Mouse (Mus musculus) forebrain, embryonic 11.5 days (tissue): Measurements from ENCODE around the gene Tns4. TPM values are rescaled to one million over a fixed set of nuclear protein-coding genes. Genes with fewer than 3 reads are reported as not detected.

ENCODE experiments used
- ATAC-seq: fragments of 200-750 bp; cut with Nextera tagmentation; replicated peaks from 2 replicates; pipeline ENCODE4 v1.8.0; 2017; ENCODE audit warnings: moderate TSS enrichment; ENCODE audit not compliant: low FRiP score
- DNase-seq: peaks from one replicate; pipeline ENCODE4 v3.0.0-alpha.2; 2017; ENCODE audit warnings: low spot score
- H3K27ac ChIP-seq: fragments of 300-500 bp; sonication (generic); 2 replicates; pipeline ENCODE4 v1.5.1; 2014; ENCODE audit warnings: low read depth, low read length
- H3K27me3 ChIP-seq: fragments of 300-500 bp; sonication (generic); 2 replicates; pipeline ENCODE4 v1.6.1; 2014; ENCODE audit warnings: mild to moderate bottlenecking, low read length, mixed read lengths; ENCODE audit not compliant: control insufficient read depth, insufficient read depth
- H3K36me3 ChIP-seq: fragments of 300-500 bp; sonication (generic); 2 replicates; pipeline ENCODE4 v1.6.1; 2014; ENCODE audit warnings: mild to moderate bottlenecking, low read length, moderate library complexity, mixed read lengths; ENCODE audit not compliant: control insufficient read depth, insufficient read depth
- H3K4me1 ChIP-seq: fragments of 300-500 bp; sonication (generic); replicated peaks from 2 replicates; pipeline ENCODE4 v1.6.1; 2014; ENCODE audit warnings: low read length, mixed read lengths; ENCODE audit not compliant: control insufficient read depth, insufficient read depth
- H3K4me2 ChIP-seq: fragments of 300-500 bp; sonication (generic); 2 replicates; pipeline ENCODE4 v1.6.1; 2014; ENCODE audit warnings: low read depth, mild to moderate bottlenecking, low read length, moderate library complexity, mixed read lengths; ENCODE audit not compliant: severe bottlenecking
- H3K4me3 ChIP-seq: fragments of 300-500 bp; sonication (generic); 2 replicates; pipeline ENCODE4 v1.5.1; 2014; ENCODE audit warnings: low read depth, low read length
- H3K9ac ChIP-seq: fragments of 300-500 bp; sonication (generic); 2 replicates; pipeline ENCODE4 v1.6.1; 2014; ENCODE audit warnings: low read length
- H3K9me3 ChIP-seq: fragments of 300-500 bp; sonication (generic); 2 replicates; pipeline ENCODE4 v1.6.1; 2016; ENCODE audit warnings: low read length, mixed read lengths; ENCODE audit not compliant: control insufficient read depth
- WGBS: fragments of 180-500 bp; shearing (Covaris S2); extraction: QIAGEN DNeasy Blood & Tissue Kit; methylation state at CpG from one replicate; pipeline ENCODE4 v1.1.7; 2014; 5-methylcytosine and 5-hydroxymethylcytosine counted together
- polyA plus RNA-seq: library from polyadenylated mRNA; unstranded; fragments of >200 nt; fragmentation: Nextera tagmentation; extraction: Ambion mirVana; gene quantifications from 2 replicates; pipeline ENCODE4 v1.2.1, GENCODE M21; 2014

Tns4 gene
- polyA plus RNA-seq, 1 experiment from 2014 or later = 0.65 TPM

DNA sequence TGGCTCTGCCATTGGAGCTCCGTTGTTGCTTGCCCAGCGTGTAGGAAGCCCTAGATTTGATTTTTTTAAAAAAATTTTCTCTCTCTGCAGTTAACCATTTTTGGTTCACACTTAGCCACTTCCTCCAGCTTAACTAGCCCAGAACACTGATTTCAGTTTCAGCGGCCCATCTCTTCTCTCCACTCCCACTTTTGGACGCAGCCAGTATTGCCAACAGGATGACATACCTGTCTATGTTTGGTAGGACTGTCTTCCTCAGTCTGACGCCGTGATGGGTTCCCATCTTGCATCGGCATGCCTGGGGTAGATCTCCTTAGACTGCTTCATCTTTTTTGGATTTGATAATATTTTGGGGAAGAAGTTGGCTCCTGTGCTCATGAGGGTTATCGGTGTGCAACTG lies 1.3 kb upstream of the Tns4 start:
- H3K4me3 ChIP-seq = no peak overlapping the region
- H3K36me3 ChIP-seq = no peaks in the 10 kb centered on the region
- H3K27me3 ChIP-seq = no peaks in the 10 kb centered on the region
- no peak overlapping the region for H3K4me2 ChIP-seq
- no peaks in the 10 kb centered on the region for H3K4me1 ChIP-seq
- H3K9me3 ChIP-seq = no peaks in the 10 kb centered on the region
- no peak overlapping the region for H3K9ac ChIP-seq
- ATAC-seq (no peak), DNase-seq (no peak)
- H3K27ac ChIP-seq = no peak overlapping the region
- WGBS = 92% methylated on average over 8 of the region's 8 CpGs

DNA sequence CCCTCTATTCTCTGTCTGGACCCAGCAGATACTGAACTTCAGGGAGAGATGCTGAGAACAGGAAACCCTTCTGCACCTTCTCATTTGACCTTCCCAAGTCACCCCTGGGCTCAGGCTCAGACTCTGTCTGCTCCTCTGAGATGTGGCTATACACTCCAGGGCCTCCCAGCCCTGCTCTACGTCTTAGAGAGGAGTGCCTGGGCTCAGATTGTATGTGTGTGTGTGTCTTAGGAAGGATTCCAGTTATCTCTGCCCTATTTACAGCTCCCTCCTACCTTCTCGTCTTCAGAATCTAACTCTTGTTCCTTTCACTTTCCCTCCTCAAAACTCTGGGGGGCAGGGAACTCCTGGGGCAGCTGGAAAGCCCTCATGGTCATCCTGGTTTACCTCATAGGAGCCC lies 620 bp downstream of the Tns4 start:
- Histone ChIP-seq H3K9ac (no peak overlapping the region), H3K27me3 (no peaks in the 10 kb centered on the region), H3K4me1 (no peaks in the 10 kb centered on the region), H3K9me3 (no peaks in the 10 kb centered on the region), H3K27ac (no peak overlapping the region), H3K36me3 (no peaks in the 10 kb centered on the region), H3K4me3 (no peak overlapping the region), H3K4me2 (no peak overlapping the region)
- WGBS = 79% methylated on average over 2 of the region's 2 CpGs
- DNase-seq = no peak
- ATAC-seq = no peak

DNA sequence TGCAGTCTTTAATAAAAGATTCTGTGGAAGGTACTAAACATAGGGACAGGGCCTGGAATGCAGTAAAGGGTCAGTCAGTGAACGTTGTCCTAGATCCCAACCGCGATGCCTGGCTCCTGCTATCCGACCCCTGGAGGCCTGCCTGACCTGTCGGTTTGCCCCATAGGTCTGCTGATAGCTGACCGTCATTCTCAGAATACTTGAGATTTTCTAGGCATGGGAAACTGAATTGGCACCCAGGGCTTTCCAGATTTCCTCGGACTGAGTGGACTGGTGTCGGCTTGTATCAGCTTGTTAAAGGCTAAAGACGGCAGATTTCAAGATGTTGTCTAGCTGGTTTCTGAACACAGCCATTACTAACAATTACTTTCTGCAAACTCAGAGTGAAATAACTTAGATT lies 4.7 kb downstream of the Tns4 start:
- Histone ChIP-seq H3K4me3 (no peak overlapping the region), H3K27ac (no peak overlapping the region), H3K27me3 (no peaks in the 10 kb centered on the region), H3K9ac (no peak overlapping the region), H3K4me2 (no peak overlapping the region), H3K4me1 (0 out of 2 replicates have a peak, but pooled peaks cover 2% of the 10 kb centered on the region), H3K9me3 (no peaks in the 10 kb centered on the region), H3K36me3 (no peaks in the 10 kb centered on the region)
- 82% methylated on average over 9 of the region's 9 CpGs for WGBS
- no peak for DNase-seq
- ATAC-seq = no peak

DNA sequence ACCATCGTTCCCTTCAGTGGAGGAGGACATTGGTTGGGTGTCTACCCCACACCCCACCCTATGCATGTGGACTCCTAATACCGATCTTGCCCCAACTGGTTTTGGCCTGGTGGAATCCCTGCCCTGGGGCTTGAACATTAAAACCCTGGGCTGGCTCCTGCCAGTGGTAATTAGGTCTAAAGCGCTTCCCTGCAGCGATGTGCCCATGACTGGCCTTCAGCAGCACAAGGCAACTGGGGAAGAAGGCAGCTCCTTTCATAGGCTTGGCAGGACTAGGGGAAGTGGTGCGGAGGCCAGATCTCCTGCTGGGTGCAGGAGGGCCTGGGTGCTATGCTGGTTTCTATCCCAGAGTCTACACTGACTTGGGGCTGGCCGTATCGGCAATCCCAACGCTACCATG lies 5.6 kb downstream of the Tns4 start:
- H3K4me1 ChIP-seq = 0 out of 2 replicates have a peak, but pooled peaks cover 2% of the 10 kb centered on the region
- no peaks in the 10 kb centered on the region for H3K9me3 ChIP-seq
- 86% methylated on average over 8 of the region's 8 CpGs for WGBS
- no peaks in the 10 kb centered on the region for H3K36me3 ChIP-seq
- no peak overlapping the region for H3K4me2 ChIP-seq
- H3K4me3 ChIP-seq = no peak overlapping the region
- no peak for DNase-seq
- no peak overlapping the region for H3K27ac ChIP-seq
- no peak for ATAC-seq
- no peak overlapping the region for H3K9ac ChIP-seq
- no peaks in the 10 kb centered on the region for H3K27me3 ChIP-seq

DNA sequence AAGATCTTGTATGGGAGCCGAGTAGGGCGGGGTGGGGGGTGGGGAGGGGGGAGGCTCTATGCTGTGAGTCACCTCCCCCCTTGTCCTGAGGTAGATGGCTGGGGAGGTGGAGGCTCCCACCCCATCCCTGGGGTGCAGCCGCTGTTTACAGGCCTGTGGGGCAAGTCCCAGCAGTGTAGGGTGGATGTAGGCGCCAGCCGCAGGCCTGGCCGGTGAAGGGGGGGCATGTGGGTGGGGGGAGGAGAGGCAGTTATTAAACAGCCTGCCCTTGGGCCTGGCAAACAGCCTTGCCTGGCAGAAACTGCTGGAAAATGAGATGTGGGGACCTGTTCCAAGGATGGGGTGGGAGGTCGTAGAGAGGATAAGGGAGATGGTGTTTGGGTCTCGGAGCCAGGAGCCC lies 7.0 kb downstream of the Tns4 start:
- Histone ChIP-seq H3K4me1 (0 out of 2 replicates have a peak, but pooled peaks cover 2% of the 10 kb centered on the region), H3K4me3 (no peak overlapping the region), H3K9me3 (no peaks in the 10 kb centered on the region), H3K36me3 (no peaks in the 10 kb centered on the region), H3K4me2 (no peak overlapping the region), H3K27me3 (no peaks in the 10 kb centered on the region), H3K9ac (no peak overlapping the region), H3K27ac (no peak overlapping the region)
- 80% methylated on average over 8 of the region's 8 CpGs for WGBS
- DNase-seq (no peak), ATAC-seq (no peak)

DNA sequence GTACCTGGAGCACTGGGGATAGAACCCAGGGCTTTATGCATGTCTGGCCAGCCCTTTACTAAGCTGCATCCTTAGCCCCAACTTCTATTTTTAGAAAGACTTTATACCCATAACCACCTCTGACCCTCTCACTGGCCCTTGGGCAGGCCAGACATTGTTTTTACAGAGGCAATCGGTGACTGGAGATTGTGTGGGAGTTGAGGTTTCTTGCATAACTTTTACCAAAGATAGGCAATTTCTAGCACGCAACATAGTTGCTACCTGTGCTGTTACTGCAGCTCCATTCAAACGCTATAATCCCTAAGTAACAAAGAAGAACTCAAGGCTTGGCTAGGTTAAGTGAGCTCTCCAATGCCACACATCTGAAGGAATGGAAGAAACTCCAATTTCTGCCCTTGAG lies 7.5 kb downstream of the Tns4 start:
- DNase-seq (no peak), ATAC-seq (no peak)
- no peaks in the 10 kb centered on the region for H3K27me3 ChIP-seq
- H3K36me3 ChIP-seq = no peaks in the 10 kb centered on the region
- H3K4me3 ChIP-seq = no peak overlapping the region
- H3K27ac ChIP-seq = no peak overlapping the region
- no peak overlapping the region for H3K9ac ChIP-seq
- 76% methylated on average over 3 of the region's 3 CpGs for WGBS
- no peaks in the 10 kb centered on the region for H3K9me3 ChIP-seq
- no peak overlapping the region for H3K4me2 ChIP-seq
- H3K4me1 ChIP-seq = 0 out of 2 replicates have a peak, but pooled peaks cover 2% of the 10 kb centered on the region

DNA sequence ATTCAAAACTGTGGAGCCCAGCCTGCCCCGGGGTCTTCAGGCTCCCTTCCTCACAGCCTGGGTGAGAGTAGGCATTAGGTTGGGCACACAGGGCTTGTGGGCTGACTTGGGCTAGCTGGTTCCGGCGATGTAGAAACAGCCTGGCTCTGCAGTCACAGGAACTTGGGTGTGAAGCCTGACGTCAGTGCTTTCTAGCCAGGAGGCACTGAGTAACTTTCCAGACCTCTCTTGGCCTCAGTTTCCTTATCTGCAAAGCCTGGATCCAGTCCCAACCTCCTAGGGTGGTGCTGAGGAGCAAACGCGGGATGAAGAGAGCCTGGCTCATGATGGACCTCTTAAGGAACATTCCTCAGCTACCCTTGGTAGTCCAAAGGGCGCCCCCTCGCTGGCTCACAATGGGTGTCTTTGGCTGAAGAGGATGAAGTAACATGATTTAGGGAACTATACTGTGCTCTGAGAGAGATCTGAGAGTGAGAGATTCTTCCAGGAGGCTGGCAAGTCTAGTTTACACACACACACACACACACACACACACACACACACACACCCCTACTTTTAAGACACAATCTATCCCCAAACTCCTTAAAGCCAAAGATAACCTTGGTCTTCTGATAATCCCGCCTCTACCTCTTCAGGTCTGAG lies 8.1 kb downstream of the Tns4 start:
- H3K4me2 ChIP-seq = no peak overlapping the region
- no peak overlapping the region for H3K9ac ChIP-seq
- DNase-seq (no peak), ATAC-seq (no peak)
- H3K9me3 ChIP-seq = no peaks in the 10 kb centered on the region
- no peaks in the 10 kb centered on the region for H3K27me3 ChIP-seq
- no peaks in the 10 kb centered on the region for H3K36me3 ChIP-seq
- no peak overlapping the region for H3K27ac ChIP-seq
- 0 out of 2 replicates have a peak, but pooled peaks cover 2% of the 10 kb centered on the region for H3K4me1 ChIP-seq
- no peak overlapping the region for H3K4me3 ChIP-seq
- 91% methylated on average over 9 of the region's 9 CpGs for WGBS

DNA sequence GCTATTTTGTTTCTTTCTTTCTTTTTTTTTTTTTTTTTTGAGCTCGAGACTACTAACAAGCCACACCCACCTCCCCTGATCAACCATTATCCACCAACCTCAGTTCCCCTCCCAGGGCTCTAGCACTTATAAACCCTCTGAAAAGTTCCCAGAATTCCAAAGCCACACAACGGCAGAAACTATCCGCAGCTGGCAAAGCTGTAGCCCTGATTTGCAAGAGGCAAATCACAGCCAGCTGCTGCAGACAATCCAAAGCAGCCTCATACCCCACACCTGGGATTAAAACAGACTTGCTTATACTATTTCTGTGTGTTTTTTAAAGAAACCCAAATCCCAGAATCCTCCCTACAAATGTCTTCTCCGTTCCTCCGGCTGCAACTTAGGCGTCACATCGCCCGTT lies 11.2 kb downstream of the Tns4 start:
- 84% methylated on average over 8 of the region's 8 CpGs for WGBS

DNA sequence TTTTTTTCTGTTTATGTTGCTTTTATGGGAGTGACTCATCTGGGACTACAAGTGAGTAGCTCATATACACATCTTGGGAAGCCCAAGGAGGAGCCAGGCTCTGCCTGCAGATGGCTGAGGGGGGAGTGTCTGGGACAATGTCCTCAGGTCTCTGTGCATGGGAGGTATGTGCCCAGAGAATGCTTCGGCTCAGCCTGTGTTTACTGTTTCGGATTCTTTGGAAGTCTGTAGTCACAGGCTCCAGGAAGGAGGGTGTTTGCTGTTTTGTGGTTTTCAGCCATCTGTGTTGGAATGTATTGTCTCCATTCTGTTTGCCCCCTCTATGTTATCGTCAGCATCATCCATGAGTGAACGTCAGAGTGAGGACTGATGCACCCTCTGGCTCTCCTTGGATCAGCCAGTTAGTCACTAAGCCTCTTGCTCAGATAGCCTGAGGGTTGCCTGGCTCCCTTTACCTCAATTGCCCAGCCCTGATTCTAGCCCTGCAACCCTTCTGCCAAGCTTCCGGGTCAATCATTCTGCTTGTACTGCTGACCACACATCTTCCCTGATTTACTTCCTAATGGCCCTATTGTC lies 12.3 kb downstream of the Tns4 start:
- Histone ChIP-seq H3K36me3 (no peaks in the 10 kb centered on the region), H3K9ac (no peak overlapping the region), H3K4me3 (no peak overlapping the region), H3K27ac (no peak overlapping the region), H3K4me2 (no peak overlapping the region), H3K9me3 (no peaks in the 10 kb centered on the region), H3K27me3 (no peaks in the 10 kb centered on the region), H3K4me1 (0 out of 2 replicates have a peak, but pooled peaks cover 2% of the 10 kb centered on the region)
- DNase-seq (no peak), ATAC-seq (no peak)
- 84% methylated on average over 5 of the region's 5 CpGs for WGBS

More for the DNA sequence above, 11.2 kb downstream of the Tns4 start:
- Histone ChIP-seq H3K9me3 (no peaks in the 10 kb centered on the region), H3K4me1 (0 out of 2 replicates have a peak, but pooled peaks cover 2% of the 10 kb centered on the region), H3K9ac (no peak overlapping the region), H3K4me3 (no peak overlapping the region), H3K36me3 (no peaks in the 10 kb centered on the region), H3K27ac (no peak overlapping the region), H3K27me3 (no peaks in the 10 kb centered on the region), H3K4me2 (no peak overlapping the region)
- DNase-seq = no peak
- ATAC-seq = no peak
